In the genomic region with DNA sequence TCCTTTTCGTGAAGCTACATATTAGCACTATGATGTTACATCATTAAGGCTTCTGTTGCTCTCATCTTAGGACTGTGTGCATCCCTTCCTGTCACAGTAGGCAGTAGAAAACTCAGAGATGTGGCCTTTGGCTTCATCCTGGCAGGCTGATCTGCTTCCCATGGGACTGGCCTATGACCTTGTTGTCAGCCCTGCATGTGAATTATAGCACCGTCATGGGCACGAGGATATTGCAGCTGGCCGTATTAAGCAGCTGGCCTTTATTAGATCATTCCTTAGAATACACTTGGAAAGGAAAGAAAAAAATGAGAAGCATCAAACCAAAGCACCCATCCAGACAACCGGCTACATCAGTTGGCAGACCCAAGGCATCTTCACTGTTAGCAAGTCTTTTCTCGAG, we compare ENCODE assay signal across 19 mouse cellular contexts. TPM values are rescaled to one million over a fixed set of nuclear protein-coding genes. Genes with fewer than 3 reads are reported as not detected.
A peak's percentile ranks its signal among the peaks of the same experiment; 100 is the strongest.
DNase-seq lines count a peak whose midpoint lies in the region; ATAC-seq and TF ChIP-seq lines count a peak whose summit lies in the region.
"Had no signal": no experiment of that assay in that cellular context is flagged by ENCODE, and none has a peak within 500 bp of the region (broad histone marks: within the 10 kb centered on the region; RNA-seq: fewer than 3 reads in every experiment).

No protein-coding gene starts in this region.

- intact Hi-C loops in gastrocnemius, adult 2 months (cut with DNase I), result loop anchor here (5.0 kb wide), 1 partner anchor 127 kb away; no protein-coding TSS in a partner anchor
- intact Hi-C loops in gastrocnemius, postnatal 36 days (cut with DNase I), result no loop called here

- WGBS in stomach, postnatal 0 days, result 52% methylated on average over 6 of the region's 6 CpGs
- WGBS in forebrain, embryonic 15.5 days, result 85% methylated on average over 6 of the region's 6 CpGs

- no peaks in the 10 kb centered on the region for H3K27me3 ChIP-seq in stomach, postnatal 0 days (ENCODE audit: control insufficient read depth, insufficient read depth, low read length)
- no peaks in the 10 kb centered on the region for H3K27me3 ChIP-seq in forebrain, embryonic 15.5 days
- H3K27me3 ChIP-seq: embryonic facial prominence, embryonic 12.5 days; hindbrain, embryonic 15.5 days; liver, embryonic 12.5 days; lung, embryonic 15.5 days had no signal

- peak; percentile 40; the same call in 1 of the 2 replicates for ATAC-seq in stomach, postnatal 0 days (ENCODE audit: low FRiP score, low TSS enrichment)
- ATAC-seq in forebrain, embryonic 15.5 days (replicated peaks), result no peak
- ATAC-seq: liver, embryonic 12.5 days had no signal

- H3K4me1 ChIP-seq in stomach, postnatal 0 days (replicated peaks; ENCODE audit: control insufficient read depth, insufficient read depth), result no peaks in the 10 kb centered on the region
- H3K4me1 ChIP-seq in forebrain, embryonic 15.5 days, result no peaks in the 10 kb centered on the region
- H3K4me1 ChIP-seq: embryonic facial prominence, embryonic 12.5 days; forebrain, embryonic 10.5 days; hindbrain, embryonic 15.5 days; liver, embryonic 12.5 days; lung, embryonic 15.5 days had no signal

- H3K4me2 ChIP-seq in stomach, postnatal 0 days (replicated peaks; ENCODE audit: low read depth), result no peak overlapping the region
- H3K4me2 ChIP-seq in forebrain, embryonic 15.5 days (replicated peaks), result no peak overlapping the region
- H3K4me2 ChIP-seq: embryonic facial prominence, embryonic 12.5 days; hindbrain, embryonic 15.5 days; liver, embryonic 12.5 days; lung, embryonic 15.5 days had no signal

- TF ChIP-seq EP300 in stomach, postnatal 0 days (optimal IDR thresholded peaks at IDR 0.05), result no peak

- peak; percentile 36 for DNase-seq in gastrocnemius, adult 2 months
- no peak for DNase-seq in gastrocnemius, postnatal 36 days
- DNase-seq in retina, postnatal 1 day, result peak; percentile 23
- no peak for DNase-seq in retina, embryonic 14.5 days (ENCODE audit: low spot score)
- DNase-seq in kidney, postnatal 10 days, result peak; percentile 56
- no peak for DNase-seq in stomach, postnatal 0 days (ENCODE audit: low spot score)
- no peak for DNase-seq in cerebellum, adult 8-10 months
- DNase-seq: cerebellum, adult 11 months; layer of hippocampus, postnatal 36 days; right cerebral cortex, postnatal 14 days; thymus, adult 2 months had no signal

- no peaks in the 10 kb centered on the region for H3K36me3 ChIP-seq in stomach, postnatal 0 days (ENCODE audit: control insufficient read depth, insufficient read depth, low read length)
- 0 out of 2 replicates have a peak, but pooled peaks cover 5% of the 10 kb centered on the region for H3K36me3 ChIP-seq in forebrain, embryonic 15.5 days

- no peak for TF ChIP-seq CTCF in gastrocnemius, adult 2 months (IDR thresholded peaks at IDR 0.05)
- TF ChIP-seq CTCF in stomach, postnatal 0 days (IDR thresholded peaks at IDR 0.05; ENCODE audit: low read depth), result no peak

- peak overlapping the region; percentile 51 for H3K4me3 ChIP-seq in gastrocnemius, adult 2 months
- no peak overlapping the region for H3K4me3 ChIP-seq in stomach, postnatal 0 days (ENCODE audit: low read depth, low read length)
- H3K4me3 ChIP-seq in forebrain, embryonic 15.5 days, result no peak overlapping the region
- H3K4me3 ChIP-seq: embryonic facial prominence, embryonic 12.5 days; forebrain, embryonic 10.5 days; hindbrain, embryonic 15.5 days; limb, embryonic 10.5 days; liver, embryonic 12.5 days; lung, embryonic 15.5 days had no signal

- H3K9me3 ChIP-seq in stomach, postnatal 0 days (ENCODE audit: control insufficient read depth, low read length), result no peaks in the 10 kb centered on the region
- no peaks in the 10 kb centered on the region for H3K9me3 ChIP-seq in forebrain, embryonic 15.5 days
- H3K9me3 ChIP-seq: hindbrain, embryonic 15.5 days; limb, embryonic 10.5 days; lung, embryonic 15.5 days had no signal

- peak overlapping the region; percentile 77 for H3K27ac ChIP-seq in gastrocnemius, adult 2 months
- no peak overlapping the region for H3K27ac ChIP-seq in stomach, postnatal 0 days (replicated peaks)
- no peak overlapping the region for H3K27ac ChIP-seq in forebrain, embryonic 15.5 days (replicated peaks)
- H3K27ac ChIP-seq: embryonic facial prominence, embryonic 12.5 days; forebrain, embryonic 10.5 days; hindbrain, embryonic 15.5 days; limb, embryonic 10.5 days; liver, embryonic 12.5 days; lung, embryonic 15.5 days had no signal

- no peak overlapping the region for H3K9ac ChIP-seq in stomach, postnatal 0 days (ENCODE audit: low read length)
- no peak overlapping the region for H3K9ac ChIP-seq in forebrain, embryonic 15.5 days (replicated peaks)
- H3K9ac ChIP-seq: embryonic facial prominence, embryonic 12.5 days; hindbrain, embryonic 15.5 days; liver, embryonic 12.5 days; lung, embryonic 15.5 days had no signal

RNA-seq across cellular contexts. Expression of gene Hnrnpk, which starts 12.2 kb away (rescaled TPM):
- total RNA-seq in gastrocnemius, adult 2 months (2021), result 100 to 1,000 TPM; 239 to 294 TPM
- total RNA-seq in gastrocnemius, postnatal 36 days (2021), result 100 to 1,000 TPM; 216 to 254 TPM
- polyA plus RNA-seq in stomach, postnatal 0 days (2015; fragmentation: Nextera tagmentation; extraction: Ambion mirVana), result 552 and 570 TPM in 2 replicates
- polyA plus RNA-seq in forebrain, embryonic 15.5 days (2015; fragmentation: Nextera tagmentation; extraction: Ambion mirVana), result 1,957 and 1,973 TPM in 2 replicates

RNA-seq across cellular contexts. Expression of gene Rmi1, which starts 13.3 kb away (rescaled TPM):
- 1 to 10 TPM; 6.2 to 7.6 TPM for total RNA-seq in gastrocnemius, adult 2 months (2021)
- total RNA-seq in gastrocnemius, postnatal 36 days (2021), result 1 to 10 TPM; 4.8 to 5.0 TPM
- polyA plus RNA-seq in stomach, postnatal 0 days (2015; fragmentation: Nextera tagmentation; extraction: Ambion mirVana), result 11.1 and 12.5 TPM in 2 replicates
- 23.1 and 23.4 TPM in 2 replicates for polyA plus RNA-seq in forebrain, embryonic 15.5 days (2015; fragmentation: Nextera tagmentation; extraction: Ambion mirVana)

RNA-seq across cellular contexts. Expression of gene 2210016F16Rik, which starts 30.3 kb away (rescaled TPM):
- total RNA-seq in gastrocnemius, adult 2 months (2021), result 1 to 10 TPM; 5.2 to 7.6 TPM
- 1 to 10 TPM; 6.8 to 6.9 TPM for total RNA-seq in gastrocnemius, postnatal 36 days (2021)
- 30.2 and 30.5 TPM in 2 replicates for polyA plus RNA-seq in stomach, postnatal 0 days (2015; fragmentation: Nextera tagmentation; extraction: Ambion mirVana)
- 20.5 and 21.1 TPM in 2 replicates for polyA plus RNA-seq in forebrain, embryonic 15.5 days (2015; fragmentation: Nextera tagmentation; extraction: Ambion mirVana)

RNA-seq across cellular contexts. Expression of gene Kif27, which starts 56.5 kb away (rescaled TPM):
- under 1 TPM in 1 of 2 experiments, not detected in 1; 0.08 TPM for total RNA-seq in gastrocnemius, adult 2 months (2021)
- total RNA-seq in gastrocnemius, postnatal 36 days (2021), result not detected
- 0.11 and 0.19 TPM in 2 replicates for polyA plus RNA-seq in stomach, postnatal 0 days (2015; fragmentation: Nextera tagmentation; extraction: Ambion mirVana)
- 1.5 and 1.6 TPM in 2 replicates for polyA plus RNA-seq in forebrain, embryonic 15.5 days (2015; fragmentation: Nextera tagmentation; extraction: Ambion mirVana)
- total RNA-seq: common myeloid progenitor, adult 5-6 weeks had no signal

Comparison
In these comparisons a context has a peak if more than half of its experiments do, and no peak if none do; other contexts are left out.
1. DNase-seq: peak in gastrocnemius, adult 2 months (single experiment), retina, postnatal 1 day (single experiment) and kidney, postnatal 10 days (single experiment); none in gastrocnemius, postnatal 36 days (0 of 2), retina, embryonic 14.5 days (single experiment), stomach, postnatal 0 days (single experiment) and cerebellum, adult 8-10 months (single experiment).